Mouse (Mus musculus) mouse embryonic stem cell (cell line): ENCODE results near the gene Zzef1.

ENCODE experiments used
- in situ Hi-C, 2 experiments: fragments of 300-500 bp; cut with MboI; formaldehyde crosslinking; loops; 1 replicate in 1 of 2; 3 replicates in 1 of 2; pipeline ENCODE4 v1.14.3; 2019 to 2020; ENCODE audit warnings: low sequenced_read_pairs in 2 of 2, low pct_unique_long_range_greater_than_20kb in 1 of 2, mixed read lengths in 1 of 2; ENCODE audit not compliant: unreplicated experiment in 1 of 2

Zzef1 gene

DNA sequence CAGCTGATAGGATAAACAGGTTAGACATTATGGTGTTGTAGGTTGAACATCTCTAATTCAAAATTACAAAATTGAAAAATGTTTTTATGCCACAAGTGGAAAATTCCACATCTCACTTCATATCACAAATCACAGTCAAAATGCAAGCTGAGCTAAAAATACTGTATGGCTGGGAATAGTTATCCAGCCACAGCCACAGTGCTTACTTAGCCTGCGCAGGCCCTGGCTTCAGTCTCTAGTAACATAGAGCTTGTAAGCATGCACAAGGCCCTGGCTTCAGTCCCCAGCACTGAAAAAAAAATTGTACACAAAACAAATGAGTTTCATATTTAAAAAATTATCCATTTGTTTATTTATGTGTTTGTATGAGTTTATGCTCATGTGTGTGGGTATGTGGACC, 56.1 kb downstream of the Zzef1 start:
- in situ Hi-C loops, result no loop called here

DNA sequence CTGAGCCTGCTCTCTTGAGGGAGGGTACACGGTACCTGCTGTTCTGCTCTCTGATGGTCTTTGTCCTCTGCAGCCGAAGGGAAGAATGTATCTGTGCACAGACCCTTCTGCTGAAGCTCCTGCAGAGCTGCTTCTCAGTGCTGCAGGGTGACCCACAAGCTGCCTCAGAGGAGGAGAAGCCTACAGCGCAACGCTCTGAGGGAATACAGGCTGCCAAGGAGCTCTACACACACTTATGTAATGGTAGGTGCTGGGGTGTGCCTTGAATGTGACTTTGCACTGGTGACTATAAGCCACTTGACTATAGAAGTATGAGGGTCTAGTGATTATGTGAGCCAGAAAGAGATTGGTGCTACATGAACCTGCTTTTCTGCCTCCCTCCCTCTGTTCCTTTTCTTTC, 57.1 kb downstream of the Zzef1 start:
- in situ Hi-C loops, result no loop called here

DNA sequence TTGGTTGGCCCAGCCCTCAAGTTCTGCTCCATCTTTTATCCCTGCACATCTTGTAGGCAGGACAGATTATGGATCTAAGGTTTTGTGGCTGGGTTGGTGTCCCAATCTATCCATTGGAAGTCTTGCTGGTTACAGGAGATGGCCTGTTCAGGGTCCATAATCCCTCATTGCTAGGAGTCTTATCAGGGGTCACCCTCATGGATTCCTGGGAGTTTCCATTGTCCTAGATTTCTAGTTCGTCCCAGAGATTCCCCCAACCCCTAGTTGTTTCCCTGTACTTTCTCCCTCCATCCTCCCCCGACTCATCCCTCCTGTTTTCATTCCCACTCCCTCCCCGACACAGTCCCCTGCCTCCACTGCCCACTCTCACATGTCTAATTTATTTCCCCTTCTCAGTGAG, 58.2 kb downstream of the Zzef1 start:
- in situ Hi-C loops, result no loop called here

DNA sequence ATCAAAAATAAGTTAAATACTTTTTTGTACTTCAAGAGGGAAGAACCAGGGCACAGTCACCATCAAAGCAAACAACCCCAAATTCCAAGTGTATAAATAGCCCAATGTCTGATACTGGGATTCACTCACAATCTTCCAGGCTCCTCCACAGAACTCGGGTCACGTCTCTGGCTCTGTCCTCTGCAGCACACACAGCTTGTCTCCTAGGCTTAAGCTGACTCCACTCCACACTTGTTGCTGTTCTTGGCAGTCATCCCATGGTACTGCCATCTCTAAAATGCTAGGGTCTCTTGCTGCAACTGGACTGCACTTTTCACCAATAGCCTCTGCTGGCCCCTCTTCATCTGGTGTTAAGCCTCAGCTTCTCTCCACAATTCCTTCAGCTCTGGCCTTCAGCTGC, 60.7 kb downstream of the Zzef1 start:
- in situ Hi-C loops, result no loop called here

DNA sequence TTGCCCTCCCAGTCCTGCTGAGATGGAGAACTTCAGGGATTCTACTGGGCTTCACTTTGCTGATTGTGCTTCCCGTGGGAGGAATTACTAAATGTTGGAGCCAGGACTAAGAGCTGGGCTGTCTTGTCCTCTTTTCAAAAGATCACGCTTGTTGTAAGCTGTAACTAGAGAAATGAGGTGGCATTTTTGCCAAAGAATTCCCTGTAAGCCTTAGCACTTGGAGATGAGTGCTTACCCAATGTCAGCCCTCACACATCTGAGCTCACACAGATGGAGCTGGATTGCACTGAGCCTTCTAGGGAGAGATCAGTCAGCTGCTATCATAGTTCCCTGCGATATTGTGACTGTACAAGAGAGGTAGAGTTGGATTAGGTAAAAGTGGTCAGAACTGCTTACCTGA, 65.2 kb downstream of the Zzef1 start:
- in situ Hi-C loops, result no loop called here

DNA sequence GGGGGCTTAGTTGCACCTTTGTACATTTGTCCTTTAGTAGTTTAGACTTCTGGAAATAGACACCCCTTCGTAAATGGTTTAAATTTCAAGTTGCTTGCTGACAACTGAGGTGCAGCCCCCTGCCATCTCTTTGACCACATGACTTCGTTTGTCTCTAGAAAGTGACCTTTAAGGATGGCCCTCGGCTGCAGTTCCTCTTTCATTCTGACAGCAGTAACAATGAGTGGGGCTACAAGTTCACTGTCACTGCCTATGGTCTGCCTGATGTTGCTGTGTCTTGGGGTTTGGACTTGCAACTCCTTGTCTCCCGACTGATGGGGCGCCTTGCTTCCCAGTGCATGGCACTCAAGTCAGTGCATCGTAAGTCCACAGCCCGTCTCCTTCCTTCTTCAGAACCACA, 70.4 kb downstream of the Zzef1 start:
- in situ Hi-C loops, result no loop called here

DNA sequence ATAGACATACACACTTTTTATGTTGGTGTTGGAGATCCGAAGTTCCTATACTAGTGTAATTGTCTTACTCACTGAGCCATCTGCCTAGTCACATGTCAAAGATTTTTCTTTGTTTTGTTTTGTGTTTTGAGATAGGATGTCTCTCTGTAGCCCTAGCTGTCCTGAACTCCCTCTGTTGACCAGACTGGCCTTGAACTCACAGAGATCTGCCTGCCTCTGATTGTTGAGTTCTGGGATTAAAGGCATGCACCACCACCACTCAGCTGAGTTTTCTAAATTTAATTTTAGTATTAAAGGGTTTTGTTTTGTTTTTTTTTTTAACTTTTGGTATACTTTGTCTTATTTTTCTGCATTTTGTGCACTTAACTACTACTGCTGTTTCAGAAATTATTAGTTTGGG, 76.0 kb downstream of the Zzef1 start:
- in situ Hi-C loops, result no loop called here

DNA sequence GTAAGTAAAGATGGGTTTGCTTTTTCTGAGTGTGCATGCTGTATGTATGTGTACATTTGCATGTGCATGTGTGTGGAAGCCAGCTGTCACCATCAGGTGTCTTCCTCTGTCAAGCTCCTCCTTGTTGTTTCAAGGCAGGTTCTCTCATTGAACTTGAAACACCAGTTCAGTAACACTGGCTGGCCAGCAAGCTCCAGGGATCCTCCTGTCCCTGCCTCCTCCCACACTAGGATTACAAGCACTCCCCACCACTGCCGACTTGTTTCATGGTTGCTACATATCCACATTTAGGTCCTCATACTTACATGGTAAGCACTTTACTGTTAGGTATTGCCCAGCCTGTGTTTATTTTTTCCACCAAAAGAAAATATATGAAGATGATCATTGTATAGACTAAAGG, 96.6 kb downstream of the Zzef1 start:
- in situ Hi-C loops, result no loop called here

DNA sequence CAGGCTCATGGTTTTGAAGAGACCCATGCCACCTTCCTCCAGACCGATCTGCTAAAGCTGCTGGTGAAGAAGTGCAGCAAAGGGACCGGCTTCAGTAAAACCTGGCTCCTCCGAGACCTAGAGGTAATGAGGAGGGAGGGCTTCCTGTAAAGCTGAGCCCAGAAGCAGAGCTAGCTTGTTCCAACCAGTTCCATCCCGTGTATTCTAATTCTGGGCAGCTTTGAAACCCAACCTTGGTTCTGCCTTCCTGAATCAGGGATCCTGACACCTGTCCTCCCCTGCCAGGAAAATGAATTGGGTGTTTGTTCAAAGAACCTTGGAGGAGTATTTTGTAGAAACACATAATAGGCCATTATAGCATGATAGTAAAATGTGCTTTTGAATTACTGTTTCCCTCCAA, 112.4 kb downstream of the Zzef1 start:
- in situ Hi-C loops, result no loop called here

DNA sequence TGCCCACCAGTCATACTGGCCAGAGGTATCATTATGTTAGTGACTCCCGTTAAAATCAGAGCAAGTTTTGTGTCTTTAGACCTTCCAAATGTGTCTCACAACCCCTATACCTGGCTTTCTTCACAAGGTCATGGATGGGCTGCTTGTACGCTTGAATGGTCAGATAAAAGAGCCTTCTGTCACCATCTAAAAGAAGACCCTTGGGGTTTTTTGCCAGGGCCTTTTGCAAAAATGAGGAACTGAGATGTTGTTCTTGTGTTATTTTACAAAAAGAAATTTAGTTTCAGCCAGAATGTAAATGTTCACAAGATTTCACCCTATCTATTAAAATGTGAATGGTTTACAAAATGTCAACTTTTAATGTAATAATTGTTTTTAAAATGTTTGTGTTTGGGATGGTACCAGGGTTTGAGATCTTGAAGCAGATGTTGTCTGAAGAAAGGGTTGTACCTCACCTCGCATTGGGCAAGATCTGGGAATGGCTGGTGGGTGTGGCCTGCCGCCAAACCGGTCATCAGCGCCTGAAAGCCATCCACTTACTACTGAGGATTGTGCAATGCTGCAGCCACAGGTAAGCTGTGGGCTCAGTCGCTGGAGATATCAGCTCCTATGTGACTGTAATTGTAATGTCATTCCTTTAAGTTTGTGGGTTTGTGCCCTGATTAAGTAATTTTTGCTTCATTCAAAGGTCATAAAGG, 121.4 kb downstream of the Zzef1 start:
- in situ Hi-C loops, result no loop called here

DNA sequence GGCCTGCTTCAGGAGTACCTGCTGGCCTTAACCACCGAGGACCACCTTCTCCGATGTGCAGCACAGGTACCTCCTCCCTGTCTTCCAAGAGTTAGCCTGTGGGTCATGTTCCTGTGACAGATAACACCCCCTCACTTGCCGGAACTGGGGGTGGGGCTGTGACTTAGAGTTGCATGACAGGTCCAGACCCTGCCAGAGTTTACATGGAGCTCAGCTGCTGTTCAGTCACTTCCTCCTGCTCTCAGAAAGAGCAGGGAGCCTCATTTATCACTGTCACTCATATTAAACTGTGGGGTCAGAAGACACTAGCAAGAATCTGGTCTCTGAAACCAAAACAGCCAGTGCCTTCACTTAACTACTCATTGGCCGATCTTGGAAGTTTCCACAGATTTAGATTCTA, 127.1 kb downstream of the Zzef1 start:
- in situ Hi-C loops, result no loop called here

DNA sequence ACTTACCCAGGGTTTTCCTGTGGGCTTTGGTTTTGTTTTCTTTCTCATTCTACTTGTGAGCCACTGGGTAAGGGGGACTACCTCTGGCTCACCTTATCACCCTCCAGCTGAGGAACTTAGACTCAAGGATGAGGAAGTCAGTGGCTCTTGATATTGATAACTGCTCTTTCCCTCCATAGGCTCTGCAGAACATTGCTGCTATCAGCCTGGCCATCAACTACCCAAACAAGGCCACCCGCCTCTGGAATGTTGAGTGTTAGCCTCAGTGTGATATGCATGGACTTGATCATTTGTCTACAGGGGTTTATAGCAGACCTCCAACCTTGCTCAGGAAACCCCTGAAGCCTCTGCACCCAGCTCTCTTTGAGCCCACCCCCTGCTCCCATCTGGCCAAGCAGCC, 128.4 kb downstream of the Zzef1 start:
- in situ Hi-C loops, result no loop called here

DNA sequence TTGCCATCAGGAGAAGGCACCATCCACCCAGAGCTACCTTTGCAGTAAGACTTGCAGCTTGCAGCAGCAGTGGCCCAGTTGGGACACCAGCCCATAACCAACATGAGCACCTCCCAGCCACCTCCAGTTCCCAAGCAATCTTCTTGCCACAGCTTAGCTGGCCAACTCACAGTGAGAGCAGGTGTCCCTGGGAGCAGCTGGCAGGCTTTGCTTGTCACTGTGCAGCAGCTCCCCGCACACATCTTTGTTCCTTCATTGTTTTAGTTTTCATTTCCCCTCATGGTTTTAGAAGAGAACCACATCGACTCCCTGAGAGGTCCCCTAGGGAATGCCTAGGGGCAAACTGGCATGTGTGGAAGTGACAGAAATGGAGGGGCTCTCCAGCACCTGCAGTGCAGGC, 129.0 kb downstream of the Zzef1 start:
- in situ Hi-C loops, result no loop called here

DNA sequence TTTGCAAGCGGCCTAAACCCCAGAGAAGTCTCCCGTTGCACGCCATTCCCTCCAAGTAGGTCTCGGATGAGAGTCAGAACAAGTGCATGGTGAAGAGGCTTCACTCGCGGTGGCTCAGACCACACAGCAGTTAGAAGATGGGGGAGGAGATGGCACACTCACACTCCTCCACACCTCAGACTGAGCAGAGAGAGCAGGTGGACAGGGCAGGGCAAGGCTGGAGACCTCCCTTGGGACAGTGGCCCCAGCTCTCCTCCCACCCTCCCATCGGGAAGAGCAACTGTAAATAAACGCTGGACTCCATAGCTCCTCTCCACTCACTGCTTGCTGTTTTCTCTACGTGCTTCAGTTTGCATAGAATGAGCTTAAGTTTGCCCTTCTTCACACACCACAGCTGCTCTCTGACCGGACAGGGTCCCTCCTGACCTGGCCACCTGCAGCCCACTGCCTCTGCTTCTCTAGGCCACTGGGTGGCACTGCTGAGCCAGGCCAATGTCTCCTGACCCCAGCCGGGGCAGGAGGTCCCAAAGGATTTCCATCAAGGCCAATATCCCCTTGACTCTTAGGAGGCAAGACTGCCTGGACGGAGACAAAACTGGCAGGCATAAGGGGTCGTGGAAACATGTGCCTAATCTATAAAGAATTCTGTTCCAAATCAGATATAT, 130.3 kb downstream of the Zzef1 start:
- in situ Hi-C loops, result no loop called here

DNA sequence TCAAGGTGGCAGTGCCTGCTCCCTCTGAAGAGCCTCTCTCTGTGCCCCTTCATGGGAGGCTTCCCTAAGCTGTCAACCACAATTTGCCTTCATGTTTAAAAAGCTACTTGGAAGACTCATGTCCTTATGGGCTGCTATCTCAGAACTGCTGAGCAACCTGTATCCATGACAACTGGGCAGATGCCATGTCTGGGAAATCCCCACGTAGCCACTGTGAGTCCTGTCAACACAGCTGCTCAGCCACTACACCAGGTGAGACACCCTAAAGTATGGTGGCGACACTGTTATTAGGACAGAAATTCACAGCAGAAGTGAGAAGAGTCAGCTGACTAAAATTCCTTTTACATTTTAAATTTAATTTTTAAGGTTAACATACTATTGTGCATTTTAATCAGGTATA, 132.5 kb downstream of the Zzef1 start:
- in situ Hi-C loops, result no loop called here

DNA sequence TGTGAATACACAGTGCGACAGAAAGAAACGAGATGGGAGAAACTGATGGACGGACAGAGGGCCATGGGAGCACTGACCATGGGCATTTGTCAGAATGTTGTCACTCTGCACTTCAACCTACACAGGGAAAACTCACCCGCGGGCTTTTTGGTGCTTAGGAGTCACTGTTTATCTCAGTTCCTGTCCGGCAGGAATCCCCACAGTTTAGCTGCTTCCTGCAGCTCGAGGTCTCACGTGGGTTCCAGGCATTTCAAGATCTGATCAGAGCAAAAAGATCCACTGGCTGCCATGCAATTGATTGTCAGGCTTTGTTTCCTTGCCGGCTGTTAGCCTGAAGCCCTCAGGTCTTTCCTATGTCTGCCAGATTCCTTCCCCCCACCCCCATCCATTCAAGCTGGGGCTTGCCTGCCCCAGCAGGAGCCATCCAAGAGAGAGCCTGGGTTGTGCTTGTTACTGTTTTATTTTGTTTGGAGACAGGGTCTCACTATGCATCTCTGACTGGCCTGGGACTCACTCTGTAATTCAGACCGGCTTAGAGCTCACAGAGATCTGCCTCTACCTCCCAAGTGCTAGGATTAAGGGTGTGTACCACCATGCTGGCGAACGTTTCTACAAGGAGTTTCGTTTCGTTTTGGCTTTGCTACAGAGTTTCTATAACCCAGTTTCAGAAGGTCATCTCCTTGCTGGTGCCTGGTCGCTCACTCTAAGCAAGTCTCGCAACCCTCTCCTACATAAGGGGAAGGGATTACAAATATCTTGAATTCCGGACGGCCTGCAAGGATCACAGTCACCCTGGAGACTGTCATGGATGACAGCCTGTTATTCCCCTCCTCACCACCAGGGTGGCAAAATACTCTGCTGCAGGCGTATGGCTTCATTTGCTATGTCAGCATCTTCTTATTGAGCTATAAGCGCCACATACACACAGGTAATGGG, 144.4 kb downstream of the Zzef1 start:
- in situ Hi-C loops, result no loop called here

DNA sequence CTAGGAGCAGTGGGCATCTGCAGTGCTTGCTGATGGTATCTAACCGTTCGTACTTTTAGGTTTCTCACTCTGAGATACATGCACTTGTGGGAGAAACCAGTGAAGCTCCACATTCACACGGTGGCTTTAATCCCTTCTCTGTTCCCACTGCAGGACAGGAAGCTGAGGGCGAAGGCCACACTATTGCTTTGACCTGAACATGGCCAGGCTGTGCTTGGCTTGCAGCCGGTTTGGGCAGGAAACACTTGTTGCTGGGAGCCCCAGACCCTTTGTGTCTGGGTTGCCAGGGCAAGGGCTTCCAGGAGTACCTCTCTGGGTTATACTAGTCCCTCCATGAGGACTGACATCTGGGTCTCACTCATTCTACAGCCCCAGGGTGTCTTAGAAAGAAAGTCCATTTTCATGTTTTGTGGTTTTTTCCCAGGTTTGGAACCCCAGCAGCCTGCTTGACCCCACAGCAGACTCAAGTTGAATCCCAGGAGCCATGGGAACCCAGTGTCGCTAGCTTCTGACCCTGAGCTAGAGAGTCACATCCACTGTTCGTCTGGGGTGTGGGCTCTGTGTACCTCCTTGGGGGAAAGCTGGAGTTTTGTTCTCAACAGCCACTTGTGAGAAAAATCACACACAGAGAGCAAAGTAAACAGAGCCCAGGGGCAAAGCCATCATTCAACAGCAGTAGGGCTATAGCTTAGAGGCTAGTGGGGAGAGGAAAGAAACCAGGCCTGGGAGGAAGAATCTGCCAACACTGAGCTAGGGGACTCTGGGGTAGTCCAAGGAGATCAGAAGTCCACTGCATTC, 149.2 kb downstream of the Zzef1 start:
- in situ Hi-C loops, result no loop called here

DNA sequence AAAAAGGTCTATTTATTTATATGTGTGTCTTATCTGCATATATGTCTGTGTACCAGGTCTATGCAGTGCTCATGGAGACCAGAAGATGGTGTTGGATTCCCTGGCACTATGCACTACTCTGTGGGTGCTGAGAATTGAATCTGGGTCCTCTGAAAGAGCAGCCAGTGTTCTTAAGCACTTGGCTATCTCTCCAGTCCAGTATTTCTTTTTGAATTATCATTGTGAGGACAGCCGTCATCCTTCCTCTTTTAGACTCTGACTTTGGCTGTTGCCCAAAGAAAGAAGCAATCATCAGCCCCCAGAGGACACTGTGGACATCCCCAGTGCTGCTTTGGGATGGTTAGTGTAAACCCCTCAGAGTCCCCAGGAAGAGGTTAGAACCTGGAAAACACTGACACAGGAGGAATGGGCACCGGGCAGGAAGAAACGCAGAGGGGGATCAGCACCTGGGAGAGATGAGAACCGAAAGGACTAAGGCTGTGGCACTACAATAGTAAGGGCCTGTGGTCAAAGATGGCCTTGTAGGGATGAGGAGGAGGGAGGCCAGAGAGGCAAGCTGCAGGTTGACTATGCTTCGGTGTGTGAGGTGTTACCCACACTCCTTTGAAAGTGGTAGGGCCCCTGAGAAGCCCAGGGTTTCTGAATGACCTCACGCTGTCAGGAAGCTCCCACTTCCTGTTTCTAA, 150.0 kb downstream of the Zzef1 start:
- in situ Hi-C loops, result no loop called here
